Mouse (Mus musculus) MEL (cell line): ENCODE data around the gene Unc119b. TPM values are rescaled to one million over a fixed set of nuclear protein-coding genes. Genes with fewer than 3 reads are reported as not detected.

Experiments
- DNase-seq: peaks from one replicate; pipeline ENCODE4 v3.0.0; 2011; ENCODE audit warnings: low read depth, low spot score
- H3K27ac ChIP-seq: 2 replicates; pipeline ENCODE4 v1.5.1; 2012; ENCODE audit warnings: low read depth, mild to moderate bottlenecking, control low read depth, low read length, moderate library complexity; ENCODE audit not compliant: control insufficient read depth
- H3K27me3 ChIP-seq, 2 experiments: fragments of 150-350 bp in 1 of 2; sonication (generic) in 1 of 2; 2 replicates each; pipeline ENCODE4 v1.6.1; 2012; ENCODE audit warnings: low read length in 2 of 2, mild to moderate bottlenecking in 2 of 2, improper control_type of control experiment in 1 of 2, moderate library complexity in 1 of 2; ENCODE audit not compliant: insufficient read depth in 2 of 2, control insufficient read depth in 1 of 2
- H3K36me3 ChIP-seq, 2 experiments: 2 replicates each; pipeline ENCODE4 v1.6.1; 2012 to 2014; ENCODE audit warnings: low read length in 2 of 2, improper control_type of control experiment in 1 of 2, inconsistent platforms in 1 of 2, mild to moderate bottlenecking in 1 of 2; ENCODE audit not compliant: insufficient read depth in 2 of 2, control insufficient read depth in 1 of 2
- H3K4me1 ChIP-seq, 2 experiments: fragments of 150-350 bp in 1 of 2; sonication (generic) in 1 of 2; 2 replicates each; pipeline ENCODE4 v1.6.1; 2012; ENCODE audit warnings: low read length in 2 of 2, improper control_type of control experiment in 1 of 2, mild to moderate bottlenecking in 1 of 2; ENCODE audit not compliant: insufficient read depth in 2 of 2, control insufficient read depth in 1 of 2
- H3K4me3 ChIP-seq, 2 experiments: fragments of 150-350 bp in 1 of 2; sonication (generic) in 1 of 2; 2 replicates each; pipeline ENCODE4 v1.5.1; 2012; ENCODE audit warnings: low read depth in 2 of 2, low read length in 2 of 2, mild to moderate bottlenecking in 2 of 2, moderate library complexity in 2 of 2, control low read depth in 1 of 2, improper control_type of control experiment in 1 of 2; ENCODE audit not compliant: control insufficient read depth in 1 of 2, insufficient read depth in 1 of 2
- H3K79me2 ChIP-seq: 2 replicates; pipeline ENCODE4 v1.6.1; 2012; ENCODE audit warnings: mild to moderate bottlenecking, low read length, moderate library complexity; ENCODE audit not compliant: control insufficient read depth, poor library complexity, insufficient read depth
- H3K9ac ChIP-seq: 2 replicates; pipeline ENCODE4 v1.6.1; 2012; ENCODE audit warnings: low read depth, mild to moderate bottlenecking, control low read depth, low read length, moderate library complexity; ENCODE audit not compliant: control insufficient read depth, poor library complexity, severe bottlenecking
- H3K9me3 ChIP-seq: fragments of 150-350 bp; sonication (generic); replicated peaks from 2 replicates; pipeline ENCODE4 v1.6.1; 2012; ENCODE audit warnings: mild to moderate bottlenecking, low read length, improper control_type of control experiment, moderate library complexity; ENCODE audit not compliant: insufficient read depth
- CHD1 ChIP-seq: IDR thresholded peaks from 2 replicates; pipeline ENCODE4 v1.6.1; 2012; ENCODE audit warnings: low read depth, mild to moderate bottlenecking, inconsistent platforms, low read length, improper control_type of control experiment
- CHD2 ChIP-seq: IDR thresholded peaks from 2 replicates; pipeline ENCODE4 v1.6.1; 2011; ENCODE audit warnings: low read length, improper control_type of control experiment
- ELF1 ChIP-seq: IDR thresholded peaks from 2 replicates; pipeline ENCODE4 v1.6.1; 2014; ENCODE audit warnings: low read depth, mild to moderate bottlenecking, inconsistent platforms, low read length, improper control_type of control experiment, moderate library complexity
- EP300 ChIP-seq, 2 experiments: IDR thresholded peaks; 2 replicates each; pipeline ENCODE4 v1.6.1; 2011; ENCODE audit warnings: improper control_type of control experiment in 2 of 2, low read length in 2 of 2, low read depth in 1 of 2, mild to moderate bottlenecking in 1 of 2
- ETS1 ChIP-seq: IDR thresholded peaks from 2 replicates; pipeline ENCODE4 v1.6.1; 2012; ENCODE audit warnings: low read depth, mild to moderate bottlenecking, inconsistent platforms, low read length, improper control_type of control experiment, moderate library complexity
- GABPA ChIP-seq: IDR thresholded peaks from 2 replicates; pipeline ENCODE4 v1.6.1; 2012; ENCODE audit warnings: low read depth, mild to moderate bottlenecking, inconsistent platforms, low read length, improper control_type of control experiment, moderate library complexity
- JUND ChIP-seq: IDR thresholded peaks from 2 replicates; pipeline ENCODE4 v1.6.1; 2011; ENCODE audit warnings: low read depth, mild to moderate bottlenecking, improper control_type of control experiment, low read length
- MEF2A ChIP-seq: IDR thresholded peaks from 2 replicates; pipeline ENCODE4 v1.6.1; 2014; ENCODE audit warnings: low read depth, mild to moderate bottlenecking, inconsistent platforms, low read length, improper control_type of control experiment; ENCODE audit not compliant: poor library complexity, insufficient replicate concordance, severe bottlenecking; ENCODE audit errors: extremely low read depth
- MXI1 ChIP-seq: IDR thresholded peaks from 2 replicates; pipeline ENCODE4 v1.6.1; 2011; ENCODE audit warnings: mild to moderate bottlenecking, low read depth, low read length, improper control_type of control experiment
- POLR2A ChIP-seq, 2 experiments: IDR thresholded peaks; 2 replicates each; pipeline ENCODE4 v1.6.1; 2011 to 2012; ENCODE audit warnings: low read length in 2 of 2, mild to moderate bottlenecking in 2 of 2, control low read depth in 1 of 2, improper control_type of control experiment in 1 of 2, low read depth in 1 of 2, moderate library complexity in 1 of 2; ENCODE audit not compliant: control insufficient read depth in 1 of 2, insufficient read depth in 1 of 2, poor library complexity in 1 of 2
- RCOR1 ChIP-seq: IDR thresholded peaks from 2 replicates; pipeline ENCODE4 v1.6.1; 2012; ENCODE audit warnings: low read depth, mild to moderate bottlenecking, inconsistent platforms, low read length, improper control_type of control experiment
- SIN3A ChIP-seq: IDR thresholded peaks from 2 replicates; pipeline ENCODE4 v1.6.1; 2012; ENCODE audit warnings: low read length, improper control_type of control experiment, inconsistent platforms
- TAL1 ChIP-seq: IDR thresholded peaks from 2 replicates; pipeline ENCODE4 v1.6.1; 2012; ENCODE audit warnings: mild to moderate bottlenecking, inconsistent platforms, low read length, moderate library complexity, mixed read lengths
- UBTF ChIP-seq: IDR thresholded peaks from 2 replicates; pipeline ENCODE4 v1.6.1; 2012; ENCODE audit warnings: low read depth, mild to moderate bottlenecking, inconsistent platforms, low read length, improper control_type of control experiment, moderate library complexity, borderline replicate concordance; ENCODE audit not compliant: insufficient read depth
- USF2 ChIP-seq, 2 experiments: IDR thresholded peaks; 2 replicates each; pipeline ENCODE4 v1.6.1; 2011 to 2012; ENCODE audit warnings: improper control_type of control experiment in 2 of 2, low read length in 2 of 2, borderline replicate concordance in 1 of 2, inconsistent platforms in 1 of 2, low read depth in 1 of 2, mild to moderate bottlenecking in 1 of 2; ENCODE audit not compliant: insufficient read depth in 1 of 2
- polyA plus RNA-seq, 2 experiments: library from polyadenylated mRNA; stranded (reverse) in 1 of 2; unstranded in 1 of 2; fragments of >175 nt in 1 of 2; fragments of >200 nt in 1 of 2; gene quantifications; 2 replicates each; pipeline versions ENCODE4 v1.2.1 to v1.2.4; 2012; ENCODE audit warnings: low replicate concordance in 2 of 2, low read depth in 1 of 2; ENCODE audit not compliant: insufficient read length in 2 of 2, insufficient read depth in 1 of 2, missing spikeins in 1 of 2
- total RNA-seq: library from RNA; depleted of rRNA; stranded (reverse); fragments of 300-350 nt; gene quantifications from 2 replicates; pipeline ENCODE4 v1.2.3, GENCODE M21; 2012

Unc119b gene
- total and polyA plus RNA-seq, 3 experiments: 18.6 to 25.7 TPM; not detected in 1

GRCm38 (mm10) chr5:115085675-115086074 lies 49.1 kb downstream of the Unc119b start:
- TF ChIP-seq POLR2A (IDR thresholded peaks at IDR 0.05; ENCODE audit: control insufficient read depth in 1 of 2, insufficient read depth in 1 of 2, low read depth in 1 of 2, low read length in 2 of 2, poor library complexity in 1 of 2) (no peak), CHD2 (no peak), ELF1 (no peak), MEF2A (no peak), JUND (no peak), UBTF (no peak), EP300 (IDR thresholded peaks at IDR 0.05; ENCODE audit: low read depth in 1 of 2, low read length in 2 of 2) (no peak), USF2 (IDR thresholded peaks at IDR 0.05; ENCODE audit: borderline replicate concordance in 1 of 2, insufficient read depth in 1 of 2, low read depth in 1 of 2, low read length in 2 of 2) (no peak), RCOR1 (no peak), CHD1 (no peak), MXI1 (no peak), GABPA (no peak), ETS1 (no peak), TAL1 (no peak)
- Histone ChIP-seq H3K4me3 (no peak overlapping the region), H3K36me3 (peaks cover 0 to 34% of the 10 kb centered on the region in 2 experiments; a peak in 2 of 4 replicates), H3K27ac (no peak overlapping the region), H3K9me3 (no peaks in the 10 kb centered on the region), H3K27me3 (no peaks in the 10 kb centered on the region), H3K79me2 (0 out of 2 replicates have a peak, but pooled peaks cover under 1% of the 10 kb centered on the region), H3K9ac (no peak overlapping the region), H3K4me1 (no peaks in the 10 kb centered on the region)
- no peak for DNase-seq

- Histone ChIP-seq H3K36me3 (peaks cover 2 to 18% of the 10 kb centered on the region in 2 experiments; a peak in 3 of 4 replicates), H3K27ac (no peak overlapping the region), H3K4me3 (no peak overlapping the region), H3K27me3 (no peaks in the 10 kb centered on the region), H3K79me2 (no peaks in the 10 kb centered on the region), H3K4me1 (peaks cover 0 to 2% of the 10 kb centered on the region in 2 experiments; a peak in 1 of 4 replicates), H3K9ac (no peak overlapping the region)
- TF ChIP-seq SIN3A (no peak), MEF2A (no peak)
- TF ChIP-seq, all 39 proteins: peak for 0
- DNase-seq: no peak
- no peaks in the 10 kb centered on the region for H3K9me3 ChIP-seq
These were observed 51.3 kb downstream of the Unc119b start for GRCm38 (mm10) chr5:115083492-115083891.
